Mouse (Mus musculus) right cerebral cortex, adult 2 months (tissue): ENCODE results near the gene A930004D18Rik.
A peak's percentile ranks its signal among the peaks of the same experiment; 100 is the strongest.

Experiments used
- DNase-seq, 2 experiments: peaks; one replicate each; pipeline ENCODE4 v3.0.0; 2021 to 2022; ENCODE audit warnings: low spot score in 2 of 2

Gene A930004D18Rik

GRCm38 (mm10) chr2:18037491-18037890, at the start of gene A930004D18Rik:
TSS of gene A930004D18Rik (minus strand) at chr2:18037737.
- DNase-seq, result no peak

GRCm38 (mm10) chr2:18080182-18080860, 42.8 kb upstream of the A930004D18Rik start:
- DNase-seq, result no peak

- DNase-seq, result no peak
Observed at GRCm38 (mm10) chr2:18071947-18072346, 34.4 kb upstream of the A930004D18Rik start.

GRCm38 (mm10) chr2:18068071-18068796, 30.7 kb upstream of the A930004D18Rik start:
- DNase-seq, result no peak

GRCm38 (mm10) chr2:18066436-18066835, 28.9 kb upstream of the A930004D18Rik start:
- no peak for DNase-seq

- no peak for DNase-seq
Observed at GRCm38 (mm10) chr2:18065708-18066030, 28.1 kb upstream of the A930004D18Rik start.

GRCm38 (mm10) chr2:18064941-18065707, 27.6 kb upstream of the A930004D18Rik start:
- peak; percentile 60 to 68 for DNase-seq

- peak; percentile 86 to 90 for DNase-seq
Observed at GRCm38 (mm10) chr2:18064356-18064858, 26.9 kb upstream of the A930004D18Rik start.

GRCm38 (mm10) chr2:18063763-18064251, 26.3 kb upstream of the A930004D18Rik start:
- peak; percentile 60 to 73 for DNase-seq

GRCm38 (mm10) chr2:18060396-18060795, 22.9 kb upstream of the A930004D18Rik start:
- no peak for DNase-seq

- DNase-seq, result no peak
Observed at GRCm38 (mm10) chr2:18059891-18060290, 22.4 kb upstream of the A930004D18Rik start.

- no peak for DNase-seq
Observed at GRCm38 (mm10) chr2:18059063-18059462, 21.5 kb upstream of the A930004D18Rik start.

GRCm38 (mm10) chr2:18058146-18058708, 20.7 kb upstream of the A930004D18Rik start:
- no peak for DNase-seq

GRCm38 (mm10) chr2:18057336-18058145, 20.0 kb upstream of the A930004D18Rik start:
- peak; percentile 55 to 72 for DNase-seq

- peak; percentile 75 to 77 for DNase-seq
Observed at GRCm38 (mm10) chr2:18056786-18057255, 19.3 kb upstream of the A930004D18Rik start.

- peak; percentile 81 to 87 for DNase-seq
Observed at GRCm38 (mm10) chr2:18055929-18056785, 18.6 kb upstream of the A930004D18Rik start.

- no peak for DNase-seq
Observed at GRCm38 (mm10) chr2:18055016-18055928, 17.7 kb upstream of the A930004D18Rik start, which contains the start of gene Mllt10. TSS of gene Mllt10 (plus strand) at chr2:18055237.

- DNase-seq, result no peak
Observed at GRCm38 (mm10) chr2:18053951-18054530, 16.5 kb upstream of the A930004D18Rik start.
